Mouse (Mus musculus) brain, embryonic 14.5 days (tissue): ENCODE data around the gene Cd9.

Experiments used
- CTCF ChIP-seq: fragments of 200-500 bp; IDR thresholded peaks from 2 replicates; pipeline ENCODE4 v1.5.1; 2012; ENCODE audit warnings: inconsistent platforms, mild to moderate bottlenecking, moderate library complexity, borderline replicate concordance; ENCODE audit not compliant: insufficient read depth, insufficient read length; ENCODE audit errors: extremely low read depth
- POLR2A ChIP-seq: fragments of 200-500 bp; IDR thresholded peaks from 2 replicates; pipeline ENCODE4 v1.6.1; 2012; ENCODE audit warnings: mild to moderate bottlenecking, inconsistent platforms, borderline replicate concordance; ENCODE audit not compliant: poor library complexity, insufficient read depth, insufficient read length, severe bottlenecking; ENCODE audit errors: extremely low read depth

- TF ChIP-seq CTCF (no peak), POLR2A (no peak)
Observed at GRCm38 (mm10) chr6:125433257-125433656, 61.3 kb downstream of the Cd9 start.
